Mouse (Mus musculus): ENCODE results near the gene Caly. TPM values are rescaled to one million over a fixed set of nuclear protein-coding genes. Genes with fewer than 3 reads are reported as not detected.

The Caly gene
- 7.2 and 7.9 TPM in 2 replicates for polyA plus RNA-seq (2014; fragmentation: Nextera tagmentation; extraction: Ambion mirVana)

DNA sequence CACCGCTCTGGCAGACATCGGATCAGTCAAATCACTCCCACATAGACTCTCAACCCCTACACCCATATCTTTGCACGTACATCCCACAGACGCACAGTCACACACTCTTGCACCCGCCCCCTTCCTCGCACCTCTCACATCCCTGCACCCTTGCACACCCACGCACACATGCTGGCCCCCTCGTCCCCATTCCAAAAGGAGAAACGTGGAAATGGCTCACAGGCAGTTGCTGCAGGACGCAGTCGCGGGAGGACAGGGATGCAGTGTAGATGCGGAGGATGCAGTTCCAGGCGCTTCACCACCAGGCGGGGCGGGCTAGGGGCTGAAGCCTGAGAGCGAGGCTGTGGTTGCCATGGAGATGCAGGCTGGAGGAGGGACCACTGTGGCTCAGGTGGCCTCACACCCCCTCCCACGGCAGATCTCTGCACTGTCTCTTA lies at the start of gene Caly:
Gene Caly (minus strand): TSS at position 307 of the 437 bp plus-strand sequence.
- ATAC-seq (replicated peaks; ENCODE audit: low FRiP score) (peak; percentile 67), DNase-seq (ENCODE audit: low spot score) (peak; percentile 90)
- H3K27ac ChIP-seq (ENCODE audit: low read depth, low read length) = no peak within 1 kb of the TSS
- H3K9ac ChIP-seq (ENCODE audit: low read length) = peak within 1 kb of the TSS; percentile 20; the same call in 1 of the 2 replicates
- peak within 1 kb of the TSS; percentile 71 for H3K4me2 ChIP-seq (ENCODE audit: low read depth, low read length, severe bottlenecking)
- H3K27me3 ChIP-seq (ENCODE audit: control insufficient read depth, insufficient read depth, low read length) = peaks cover 18% of the 10 kb centered on the region
- no peaks in the 10 kb centered on the region for H3K9me3 ChIP-seq (ENCODE audit: control insufficient read depth, low read length)
- H3K36me3 ChIP-seq (ENCODE audit: control insufficient read depth, insufficient read depth, low read length) = no peaks in the 10 kb centered on the region
- peak within 1 kb of the TSS; percentile 32 for H3K4me3 ChIP-seq (ENCODE audit: low read depth, low read length)
- peaks cover 22% of the 10 kb centered on the region for H3K4me1 ChIP-seq (replicated peaks; ENCODE audit: control insufficient read depth, insufficient read depth, low read length)
- WGBS = 4% methylated on average over 18 of the region's 18 CpGs

DNA sequence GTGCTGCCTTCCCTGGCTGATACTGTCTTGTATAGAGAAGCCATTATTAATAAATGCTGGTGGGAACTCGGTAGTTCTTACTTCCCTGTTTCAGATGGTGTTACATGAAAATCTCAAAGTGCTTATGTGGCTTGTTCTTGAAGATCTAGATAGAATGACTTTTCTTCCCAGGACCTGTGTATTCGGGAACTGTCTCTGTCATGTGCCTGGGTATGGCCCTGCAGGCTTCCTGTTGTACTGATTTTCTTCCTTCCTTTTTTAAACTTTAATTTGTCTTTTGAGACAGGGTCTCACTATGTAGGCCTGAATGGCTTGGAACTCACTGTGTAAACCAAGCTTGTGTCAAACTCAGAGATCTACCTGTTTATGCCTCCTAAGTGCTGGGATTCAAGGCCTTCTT lies 45.6 kb upstream of the Caly start:
- H3K4me2 ChIP-seq (ENCODE audit: low read depth, low read length, severe bottlenecking) = no peak overlapping the region
- no peaks in the 10 kb centered on the region for H3K36me3 ChIP-seq (ENCODE audit: control insufficient read depth, insufficient read depth, low read length)
- no peak overlapping the region for H3K4me3 ChIP-seq (ENCODE audit: low read depth, low read length)
- H3K9ac ChIP-seq (ENCODE audit: low read length) = no peak overlapping the region
- peaks cover 3% of the 10 kb centered on the region; the same call in 1 of the 2 replicates for H3K4me1 ChIP-seq (replicated peaks; ENCODE audit: control insufficient read depth, insufficient read depth, low read length)
- H3K9me3 ChIP-seq (ENCODE audit: control insufficient read depth, low read length) = no peaks in the 10 kb centered on the region
- no peaks in the 10 kb centered on the region for H3K27me3 ChIP-seq (ENCODE audit: control insufficient read depth, insufficient read depth, low read length)
- WGBS = 85% methylated on average over 2 of the region's 2 CpGs
- DNase-seq (ENCODE audit: low spot score) = no peak
- no peak overlapping the region for H3K27ac ChIP-seq (ENCODE audit: low read depth, low read length)
- no peak for ATAC-seq (replicated peaks; ENCODE audit: low FRiP score)

DNA sequence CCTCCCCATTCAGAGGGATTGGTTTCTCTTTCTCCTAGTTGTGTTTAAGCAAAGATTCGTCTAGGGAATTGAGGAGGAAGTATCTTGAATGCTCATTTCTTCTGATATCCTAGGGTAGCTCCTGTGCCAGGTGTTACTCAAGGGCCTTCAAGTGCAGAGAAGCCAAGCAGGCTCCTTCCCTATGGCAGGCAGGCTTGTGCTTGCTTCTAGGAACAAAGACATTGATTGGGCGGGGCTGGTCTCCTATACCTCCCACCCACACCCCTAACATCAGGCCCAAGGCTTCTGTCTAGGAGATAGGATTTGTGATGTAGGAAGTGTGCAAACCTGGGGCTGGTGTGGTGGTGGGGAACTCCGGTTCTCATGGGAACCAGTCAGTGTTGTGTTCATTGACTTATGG lies 44.6 kb upstream of the Caly start:
- H3K9me3 ChIP-seq (ENCODE audit: control insufficient read depth, low read length) = no peaks in the 10 kb centered on the region
- H3K4me1 ChIP-seq (replicated peaks; ENCODE audit: control insufficient read depth, insufficient read depth, low read length) = peaks cover 3% of the 10 kb centered on the region; the same call in 1 of the 2 replicates
- WGBS = 95% methylated on average over 3 of the region's 3 CpGs
- H3K27ac ChIP-seq (ENCODE audit: low read depth, low read length) = no peak overlapping the region
- H3K36me3 ChIP-seq (ENCODE audit: control insufficient read depth, insufficient read depth, low read length) = no peaks in the 10 kb centered on the region
- ATAC-seq (replicated peaks; ENCODE audit: low FRiP score) = no peak
- H3K9ac ChIP-seq (ENCODE audit: low read length) = no peak overlapping the region
- no peak overlapping the region for H3K4me2 ChIP-seq (ENCODE audit: low read depth, low read length, severe bottlenecking)
- no peaks in the 10 kb centered on the region for H3K27me3 ChIP-seq (ENCODE audit: control insufficient read depth, insufficient read depth, low read length)
- H3K4me3 ChIP-seq (ENCODE audit: low read depth, low read length) = no peak overlapping the region
- no peak for DNase-seq (ENCODE audit: low spot score)

DNA sequence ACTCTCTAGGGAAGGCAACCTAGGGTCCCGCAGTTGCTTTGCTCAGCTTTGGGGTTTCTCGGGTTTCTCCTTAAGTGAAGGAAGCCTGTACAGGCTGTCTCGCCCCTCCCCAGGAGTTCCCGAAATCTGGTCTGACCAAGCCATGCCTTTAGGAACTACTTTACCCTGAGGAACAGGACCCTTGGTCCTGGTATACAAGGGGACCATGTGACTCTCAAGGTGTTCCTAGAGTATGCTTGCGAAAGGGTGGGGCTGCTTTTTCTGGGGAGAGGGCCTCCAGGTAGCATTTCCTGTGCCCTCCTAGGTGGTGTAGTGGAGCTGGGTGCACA lies 43.6 kb upstream of the Caly start:
- Histone ChIP-seq H3K36me3 (ENCODE audit: control insufficient read depth, insufficient read depth, low read length) (no peaks in the 10 kb centered on the region), H3K9ac (ENCODE audit: low read length) (peak overlapping the region; percentile 76)

DNA sequence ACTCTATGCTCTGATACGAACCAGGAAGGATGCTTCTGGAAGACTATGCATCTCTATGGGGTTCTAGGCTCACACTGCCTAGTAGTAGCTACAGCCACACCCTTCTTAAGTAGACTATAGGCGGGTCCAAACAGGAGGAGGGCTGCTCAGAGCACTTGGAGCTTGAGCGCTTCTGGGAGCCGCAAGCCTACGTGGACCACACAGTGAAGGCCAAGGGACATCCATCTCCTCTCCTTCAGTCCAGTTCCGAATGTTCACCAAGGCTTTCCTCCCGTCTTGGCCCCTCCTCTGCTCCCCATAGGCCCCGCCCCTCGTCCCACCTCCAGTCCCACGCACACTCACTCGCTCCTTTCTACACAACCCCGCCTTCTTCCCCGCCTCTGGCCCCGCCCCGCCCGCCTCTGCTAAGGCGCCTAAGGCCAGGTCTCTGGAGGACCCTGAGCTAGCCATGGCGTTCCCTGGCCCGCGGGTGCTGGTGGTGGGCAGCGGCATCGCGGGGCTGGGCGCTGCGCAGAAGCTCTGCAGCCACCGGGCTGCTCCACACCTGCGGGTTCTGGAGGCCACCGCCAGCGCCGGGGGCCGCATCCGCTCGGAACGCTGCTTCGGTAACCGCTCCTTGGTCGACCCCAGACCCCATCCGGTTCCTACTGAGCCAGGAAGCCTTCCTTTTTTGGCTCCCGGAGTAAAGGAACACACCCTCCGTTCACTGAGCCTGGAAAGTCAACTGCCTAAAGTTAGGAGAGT lies 43.1 kb upstream of the Caly start:
- 2% methylated on average over 40 of the region's 40 CpGs for WGBS
- H3K36me3 ChIP-seq (ENCODE audit: control insufficient read depth, insufficient read depth, low read length) = no peaks in the 10 kb centered on the region
- peaks cover 3% of the 10 kb centered on the region; the same call in 1 of the 2 replicates for H3K4me1 ChIP-seq (replicated peaks; ENCODE audit: control insufficient read depth, insufficient read depth, low read length)
- H3K9ac ChIP-seq (ENCODE audit: low read length) = peak overlapping the region; percentile 76
- peak; percentile 97 for DNase-seq (ENCODE audit: low spot score)
- H3K9me3 ChIP-seq (ENCODE audit: control insufficient read depth, low read length) = no peaks in the 10 kb centered on the region
- peak; percentile 99 for ATAC-seq (replicated peaks; ENCODE audit: low FRiP score)
- peak overlapping the region; percentile 85 for H3K4me2 ChIP-seq (ENCODE audit: low read depth, low read length, severe bottlenecking)
- no peak overlapping the region for H3K27ac ChIP-seq (ENCODE audit: low read depth, low read length)
- H3K27me3 ChIP-seq (ENCODE audit: control insufficient read depth, insufficient read depth, low read length) = no peaks in the 10 kb centered on the region
- H3K4me3 ChIP-seq (ENCODE audit: low read depth, low read length) = peak overlapping the region; percentile 69

More for the DNA sequence above, 43.6 kb upstream of the Caly start:
- H3K4me2 ChIP-seq (ENCODE audit: low read depth, low read length, severe bottlenecking) = peak overlapping the region; percentile 85
- H3K9me3 ChIP-seq (ENCODE audit: control insufficient read depth, low read length) = no peaks in the 10 kb centered on the region
- ATAC-seq (replicated peaks; ENCODE audit: low FRiP score) = peak; percentile 30; the same call in 1 of the 2 replicates
- no peak for DNase-seq (ENCODE audit: low spot score)
- WGBS = 6% methylated on average over 5 of the region's 5 CpGs
- H3K27me3 ChIP-seq (ENCODE audit: control insufficient read depth, insufficient read depth, low read length) = no peaks in the 10 kb centered on the region
- no peak overlapping the region for H3K27ac ChIP-seq (ENCODE audit: low read depth, low read length)
- H3K4me1 ChIP-seq (replicated peaks; ENCODE audit: control insufficient read depth, insufficient read depth, low read length) = peaks cover 3% of the 10 kb centered on the region; the same call in 1 of the 2 replicates
- peak overlapping the region; percentile 69 for H3K4me3 ChIP-seq (ENCODE audit: low read depth, low read length)

DNA sequence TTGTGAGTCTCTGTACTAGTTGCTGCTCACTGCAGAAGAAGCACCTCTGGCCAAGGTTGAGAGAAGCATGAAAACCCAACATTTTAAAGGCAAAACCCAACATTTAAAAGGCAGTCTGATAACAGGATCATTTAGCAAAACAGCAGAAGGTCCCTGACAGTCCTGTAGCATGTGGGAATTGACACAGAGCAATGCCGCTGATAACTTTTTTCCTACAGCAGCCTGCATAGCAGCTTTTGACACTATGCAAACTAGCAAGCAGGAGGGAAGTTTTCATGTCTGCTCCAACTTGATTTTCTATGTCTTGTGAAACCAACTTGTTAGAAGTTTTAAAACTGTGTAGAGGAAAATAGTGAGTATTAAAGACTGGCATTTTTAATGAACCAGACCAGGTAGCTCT lies 42.0 kb upstream of the Caly start:
- ATAC-seq (replicated peaks; ENCODE audit: low FRiP score) (no peak), DNase-seq (ENCODE audit: low spot score) (no peak)
- H3K27ac ChIP-seq (ENCODE audit: low read depth, low read length) = no peak overlapping the region
- no peak overlapping the region for H3K4me3 ChIP-seq (ENCODE audit: low read depth, low read length)
- H3K9me3 ChIP-seq (ENCODE audit: control insufficient read depth, low read length) = no peaks in the 10 kb centered on the region
- H3K27me3 ChIP-seq (ENCODE audit: control insufficient read depth, insufficient read depth, low read length) = no peaks in the 10 kb centered on the region
- no peak overlapping the region for H3K9ac ChIP-seq (ENCODE audit: low read length)
- peaks cover 3% of the 10 kb centered on the region; the same call in 1 of the 2 replicates for H3K4me1 ChIP-seq (replicated peaks; ENCODE audit: control insufficient read depth, insufficient read depth, low read length)
- H3K4me2 ChIP-seq (ENCODE audit: low read depth, low read length, severe bottlenecking) = no peak overlapping the region
- 93% methylated on average over 1 of the region's 1 CpGs for WGBS
- no peaks in the 10 kb centered on the region for H3K36me3 ChIP-seq (ENCODE audit: control insufficient read depth, insufficient read depth, low read length)

DNA sequence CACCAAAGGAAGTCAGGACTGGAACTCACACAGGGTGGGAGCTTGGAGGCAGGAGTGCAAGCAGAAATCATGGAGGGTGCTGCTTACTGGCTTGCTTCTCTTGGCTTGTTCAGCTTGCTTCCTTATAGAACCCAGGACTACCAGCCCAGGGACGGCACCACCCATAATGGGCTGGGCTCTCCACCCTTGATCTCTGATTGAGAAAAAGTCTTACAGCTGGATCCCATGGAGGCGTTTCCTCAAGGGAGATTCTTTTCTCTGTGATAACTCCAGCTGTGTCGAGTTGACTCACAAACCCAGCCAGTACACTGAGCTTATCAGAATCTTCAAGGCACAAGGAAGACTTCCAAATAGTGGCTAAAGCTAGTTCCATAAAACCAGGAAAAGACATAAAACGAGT lies 40.4 kb upstream of the Caly start:
- no peaks in the 10 kb centered on the region for H3K27me3 ChIP-seq (ENCODE audit: control insufficient read depth, insufficient read depth, low read length)
- no peak overlapping the region for H3K9ac ChIP-seq (ENCODE audit: low read length)
- no peaks in the 10 kb centered on the region for H3K36me3 ChIP-seq (ENCODE audit: control insufficient read depth, insufficient read depth, low read length)
- H3K4me2 ChIP-seq (ENCODE audit: low read depth, low read length, severe bottlenecking) = no peak overlapping the region
- no peak overlapping the region for H3K27ac ChIP-seq (ENCODE audit: low read depth, low read length)
- no peak overlapping the region for H3K4me3 ChIP-seq (ENCODE audit: low read depth, low read length)
- no peak for ATAC-seq (replicated peaks; ENCODE audit: low FRiP score)
- no peak for DNase-seq (ENCODE audit: low spot score)
- H3K9me3 ChIP-seq (ENCODE audit: control insufficient read depth, low read length) = no peaks in the 10 kb centered on the region
- WGBS = 42% methylated on average over 4 of the region's 4 CpGs
- H3K4me1 ChIP-seq (replicated peaks; ENCODE audit: control insufficient read depth, insufficient read depth, low read length) = peaks cover 3% of the 10 kb centered on the region; the same call in 1 of the 2 replicates

DNA sequence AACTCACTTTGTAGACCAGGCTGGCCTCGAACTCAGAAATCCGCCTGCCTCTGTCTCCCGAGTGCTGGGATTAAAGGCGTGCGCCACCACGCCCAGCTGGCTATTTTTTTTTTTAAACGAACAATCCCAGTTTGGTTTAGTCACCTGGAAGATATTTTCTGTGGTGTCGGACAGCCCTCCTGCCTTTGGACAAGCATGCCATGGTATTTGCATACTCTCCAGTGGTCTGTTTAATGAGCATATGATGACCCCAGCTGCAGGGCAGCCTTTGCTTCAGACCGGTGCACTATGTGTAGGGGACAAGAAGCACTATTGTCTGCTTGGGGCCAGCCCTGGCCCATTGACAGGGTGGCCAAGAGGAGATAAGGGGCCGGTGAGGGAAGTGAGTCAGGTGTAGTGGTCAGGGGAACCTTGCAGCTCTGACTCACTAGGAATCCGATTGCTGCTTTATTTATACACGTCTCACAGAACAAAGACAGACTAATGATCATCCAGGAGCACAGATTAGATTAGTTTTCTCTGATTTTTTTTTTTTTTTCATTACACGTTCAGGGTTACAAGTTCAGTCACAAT lies 39.1 kb upstream of the Caly start:
- DNase-seq (ENCODE audit: low spot score) (no peak), ATAC-seq (replicated peaks; ENCODE audit: low FRiP score) (no peak)
- Histone ChIP-seq H3K9me3 (ENCODE audit: control insufficient read depth, low read length) (no peaks in the 10 kb centered on the region), H3K9ac (ENCODE audit: low read length) (no peak overlapping the region), H3K4me3 (ENCODE audit: low read depth, low read length) (no peak overlapping the region), H3K36me3 (ENCODE audit: control insufficient read depth, insufficient read depth, low read length) (no peaks in the 10 kb centered on the region), H3K4me2 (ENCODE audit: low read depth, low read length, severe bottlenecking) (no peak overlapping the region), H3K4me1 (replicated peaks; ENCODE audit: control insufficient read depth, insufficient read depth, low read length) (peaks cover 3% of the 10 kb centered on the region; the same call in 1 of the 2 replicates), H3K27ac (ENCODE audit: low read depth, low read length) (no peak overlapping the region), H3K27me3 (ENCODE audit: control insufficient read depth, insufficient read depth, low read length) (no peaks in the 10 kb centered on the region)
- 71% methylated on average over 13 of the region's 13 CpGs for WGBS
